Mouse (Mus musculus) megakaryocyte-erythroid progenitor cell, adult 5-6 weeks (primary cell): Measurements from ENCODE around the gene Gch1. TPM values are rescaled to one million over a fixed set of nuclear protein-coding genes. Genes with fewer than 3 reads are reported as not detected.

Experiments used
- ATAC-seq: replicated peaks from 2 replicates; pipeline ENCODE4 v1.8.0; 2016; ENCODE audit warnings: mild to moderate bottlenecking, inconsistent platforms; ENCODE audit not compliant: severe bottlenecking, poor library complexity, low FRiP score, low TSS enrichment
- total RNA-seq, 2 experiments: library from RNA; stranded (forward) in 1 of 2; stranded (reverse) in 1 of 2; fragments of 200-1000, 215-1000 nt in 1 of 2; fragments of >200 nt in 1 of 2; fragmentation: Nextera tagmentation in 1 of 2; gene quantifications; 2 replicates each; pipeline ENCODE4 v1.2.3; 2014 to 2017

The Gch1 gene
- total RNA-seq (2014; fragmentation: Nextera tagmentation) (1.9 and 4.1 TPM in 2 replicates), total RNA-seq (2017) (2.6 and 3.5 TPM in 2 replicates)

DNA sequence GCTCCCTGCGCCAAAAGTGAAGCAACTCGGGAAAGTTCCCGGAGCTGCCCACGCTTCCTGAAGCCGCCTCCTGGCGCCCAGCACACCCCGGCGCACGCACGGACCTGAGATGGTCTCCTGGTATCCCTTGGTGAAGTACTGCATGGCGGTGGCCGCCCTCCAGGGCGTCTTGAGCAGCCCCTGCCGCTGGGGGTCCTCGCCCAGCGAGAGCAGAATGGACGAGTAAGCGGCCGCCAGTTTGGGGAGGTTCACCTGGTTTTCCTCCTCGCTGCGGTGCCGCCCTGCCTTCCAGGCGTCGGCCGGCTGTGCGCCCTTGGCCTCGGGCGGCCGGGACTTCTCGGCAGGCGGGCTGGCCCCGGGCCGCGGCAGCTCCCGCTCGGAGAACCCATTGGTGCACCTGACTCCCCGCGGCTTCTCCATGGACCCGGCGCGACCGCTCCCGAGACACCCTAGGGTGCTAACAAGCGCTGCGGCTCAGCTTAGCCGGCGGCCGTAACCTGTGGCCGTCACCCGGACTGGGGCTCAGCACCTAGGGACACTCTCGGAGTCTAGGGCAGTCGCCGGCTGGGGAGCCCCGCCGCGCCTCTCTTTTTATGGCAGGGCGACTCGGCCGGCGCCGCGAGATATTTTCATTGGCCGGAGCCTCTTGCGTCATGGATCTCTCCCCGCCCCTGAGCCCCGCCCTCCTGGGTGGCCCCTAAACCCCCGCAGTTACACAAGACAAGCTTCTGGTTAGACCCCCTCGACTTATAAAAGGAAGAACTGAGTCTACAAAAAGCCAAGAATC is at the start of gene Gch1:
TSS of gene Gch1 (minus strand) at position 566 of the 787 bp plus-strand sequence.
- ATAC-seq, result peak; percentile 81

- ATAC-seq, result no peak
Measured at GRCm38 (mm10) chr14:47237286-47237685, 48.1 kb upstream of the Gch1 start.

- ATAC-seq, result no peak
Measured at GRCm38 (mm10) chr14:47236491-47236890, 47.3 kb upstream of the Gch1 start.

DNA sequence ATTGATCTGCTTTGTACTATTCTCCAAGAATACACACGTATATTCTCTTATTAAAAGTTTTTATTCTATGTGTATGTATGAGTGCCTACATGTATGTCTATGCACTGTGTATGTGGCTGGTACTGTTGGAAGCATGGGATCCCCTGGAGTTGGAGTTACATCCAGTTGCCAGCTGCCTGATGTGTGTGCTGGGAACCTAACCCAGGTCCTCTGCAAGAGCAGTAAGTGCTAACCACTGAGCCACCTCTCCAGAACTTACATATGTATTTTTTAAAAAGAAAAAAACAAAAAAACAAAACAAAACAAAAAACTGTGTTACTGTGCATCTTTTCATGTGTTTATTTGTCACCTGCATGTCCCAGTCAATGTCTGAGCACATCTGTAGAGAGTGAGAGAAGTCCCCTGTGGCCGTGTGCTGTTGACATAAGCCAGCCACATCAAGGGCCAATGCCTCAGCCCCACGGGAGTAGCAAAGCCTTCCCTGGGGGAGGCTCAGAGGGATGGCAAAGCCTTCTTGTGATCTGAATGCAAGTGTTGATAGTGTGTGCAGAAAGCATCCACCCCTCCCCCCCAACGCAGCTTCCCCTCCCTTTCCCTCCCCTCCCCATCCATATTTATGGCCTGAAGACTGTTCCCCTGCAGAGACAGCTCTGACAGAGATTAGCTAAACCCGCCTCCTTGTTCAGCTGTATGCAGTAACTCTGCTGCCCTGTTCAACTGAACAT is 45.5 kb upstream of the Gch1 start:
- no peak for ATAC-seq

DNA sequence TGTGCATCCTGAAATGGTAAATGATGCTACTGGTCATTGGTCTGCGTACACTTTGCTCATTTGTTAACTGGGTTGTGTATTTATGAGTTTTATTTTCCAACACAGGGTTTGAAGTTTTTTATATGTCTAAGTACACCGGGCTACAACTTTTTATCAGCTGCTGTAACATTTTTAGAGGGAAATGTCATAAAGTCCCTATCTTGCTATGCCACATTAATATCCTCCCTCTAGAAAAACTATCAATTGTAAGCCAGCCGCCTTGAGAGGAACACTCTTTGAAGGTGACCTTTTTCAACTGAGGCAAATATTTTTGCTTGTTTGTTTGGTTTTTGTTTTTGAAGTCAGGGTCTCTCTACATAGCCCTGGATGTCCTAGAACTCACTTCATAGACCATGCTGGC is 44.8 kb upstream of the Gch1 start:
- ATAC-seq, result peak; percentile 79

DNA sequence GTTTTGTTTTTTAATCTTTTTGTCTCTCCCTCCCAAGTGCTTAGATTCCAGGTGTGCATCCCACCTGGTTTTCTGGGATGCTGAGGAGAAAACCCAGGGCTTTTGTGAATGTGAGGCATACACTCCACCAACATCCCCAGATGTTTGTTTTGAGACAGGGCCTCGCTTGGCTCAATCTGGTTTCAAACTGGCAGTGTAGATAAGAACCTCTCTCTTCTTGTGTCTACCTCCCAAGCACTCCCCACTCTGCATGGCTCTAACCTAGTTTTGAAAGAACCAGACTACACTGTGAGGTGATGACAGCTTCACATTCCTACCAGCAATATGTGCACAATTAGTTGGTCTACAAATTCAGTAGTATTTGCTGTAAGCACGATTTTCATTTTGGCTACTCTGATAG is 44.4 kb upstream of the Gch1 start:
- ATAC-seq, result peak; percentile 96

DNA sequence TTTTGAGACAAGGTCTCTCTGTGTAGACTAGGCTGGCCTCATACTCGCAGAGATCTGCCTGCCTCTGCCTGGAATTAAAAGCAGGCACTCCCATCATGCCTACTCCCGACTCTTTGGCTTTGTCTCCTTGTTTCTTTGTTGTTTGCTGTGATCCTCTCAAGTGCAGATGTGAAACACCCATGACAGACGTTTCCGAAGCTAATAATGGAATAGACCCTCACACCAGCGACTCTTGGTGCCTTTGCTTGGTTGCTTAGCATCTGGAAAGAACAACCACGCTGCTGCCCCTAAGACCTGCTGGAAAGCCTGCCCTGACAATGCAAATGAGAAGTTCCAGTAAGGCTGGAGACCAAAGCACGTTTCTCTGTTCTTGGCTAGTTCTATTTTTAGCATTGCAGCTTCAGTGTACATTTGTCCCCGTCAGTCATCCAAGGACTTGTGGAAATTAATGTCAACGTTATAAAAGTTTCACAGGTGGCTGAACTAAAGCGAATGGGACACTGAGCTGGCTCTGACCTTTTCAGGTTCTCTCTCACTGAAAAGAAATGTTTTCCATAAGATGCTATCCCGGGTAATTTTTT is 40.7 kb upstream of the Gch1 start:
- no peak for ATAC-seq

DNA sequence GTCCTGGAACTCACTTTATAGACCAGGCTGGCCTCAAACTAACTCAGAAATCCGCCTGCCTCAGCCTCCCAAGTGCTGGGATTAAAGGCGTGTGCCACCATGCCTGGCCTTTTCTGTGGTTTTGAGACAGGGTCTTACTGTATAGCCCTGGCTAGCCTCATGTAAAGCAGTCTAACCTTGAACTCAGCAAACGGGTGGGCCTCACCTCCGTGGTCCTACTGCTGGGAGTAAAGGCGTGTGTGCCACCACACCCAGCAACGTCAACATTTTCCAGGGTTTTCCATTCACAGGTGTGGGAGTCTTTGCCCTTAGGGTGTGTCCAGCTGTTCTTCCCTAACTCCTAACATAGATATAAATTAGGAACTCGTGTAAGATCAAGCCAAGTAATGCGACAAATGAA is 36.7 kb upstream of the Gch1 start:
- ATAC-seq, result no peak

DNA sequence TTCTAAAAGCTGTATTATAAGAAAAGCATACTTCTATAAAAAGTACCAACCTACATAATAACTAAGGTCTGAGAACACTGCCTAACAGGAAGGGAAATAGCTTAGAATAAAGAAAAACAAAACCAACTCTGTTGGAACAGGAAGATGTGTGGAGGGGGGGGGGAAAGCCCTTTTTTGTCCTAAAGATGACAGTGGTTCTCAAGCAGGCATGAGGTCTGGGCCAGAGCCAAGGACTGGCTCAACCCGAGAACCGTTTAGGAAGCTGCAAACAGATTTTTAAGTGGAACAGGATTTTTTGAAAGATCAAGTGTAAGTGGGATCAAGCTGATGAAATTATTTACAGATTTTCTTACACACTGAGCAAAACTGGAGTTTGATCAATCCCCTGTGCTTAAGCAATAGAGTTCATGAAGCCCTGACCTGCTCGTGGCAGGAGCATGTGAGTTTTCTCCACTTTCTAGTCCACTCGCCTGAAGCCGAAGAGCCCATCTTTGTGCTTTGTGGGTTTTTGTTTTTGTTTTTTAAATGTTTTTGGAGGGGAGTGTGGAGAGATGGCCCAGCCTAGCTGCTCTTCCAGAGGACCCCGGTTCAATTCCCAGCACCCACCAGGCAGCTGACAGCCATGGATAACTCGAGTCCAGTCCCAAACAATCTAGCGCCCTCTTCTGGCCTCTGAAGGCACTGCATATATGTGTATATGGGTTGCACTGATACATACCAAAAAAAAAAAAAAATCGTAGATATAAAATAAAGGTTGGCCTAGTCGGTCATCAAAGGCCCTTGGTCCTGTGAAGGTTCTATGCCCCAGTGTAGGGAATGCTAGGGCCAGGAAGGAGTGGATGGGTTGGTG is 35.5 kb upstream of the Gch1 start:
- ATAC-seq, result no peak

DNA sequence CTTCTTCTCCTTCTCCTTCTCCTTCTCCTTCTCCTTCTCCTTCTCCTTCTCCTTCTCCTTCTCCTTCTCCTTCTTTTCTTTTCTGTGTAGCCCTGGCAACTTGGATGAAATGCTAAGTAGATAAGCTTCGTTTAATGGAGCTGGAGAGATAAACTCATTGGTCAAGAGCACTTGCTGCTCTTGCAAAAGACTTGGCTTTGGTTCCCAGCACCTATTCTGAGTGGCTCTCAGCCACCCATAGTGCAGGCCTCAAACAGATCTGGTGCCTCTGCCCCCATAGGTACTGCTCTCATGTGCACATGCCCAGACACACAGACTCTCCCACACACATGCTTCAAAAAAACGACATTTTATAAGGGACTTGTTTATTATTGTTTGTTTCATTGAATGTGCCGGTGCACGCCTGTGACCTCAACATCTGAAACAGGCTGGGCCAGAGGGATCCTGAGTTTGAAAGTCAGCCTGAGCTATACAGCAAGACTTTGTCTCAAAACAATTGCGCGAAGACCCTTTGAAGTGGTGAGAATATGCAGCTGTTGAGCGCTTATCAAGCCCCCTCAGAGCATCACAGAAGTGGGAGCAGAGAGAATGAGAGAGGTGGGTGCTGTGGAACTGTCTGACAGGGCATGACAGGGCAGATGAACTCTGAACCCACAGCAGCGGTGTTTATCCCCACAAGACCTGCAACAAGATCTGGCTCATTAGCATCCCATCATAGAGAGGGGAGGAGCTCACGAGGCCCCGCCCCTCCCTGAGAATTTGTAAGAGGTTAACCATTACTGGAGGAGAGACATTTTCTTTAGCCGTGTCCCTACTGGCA is 33.6 kb upstream of the Gch1 start:
- ATAC-seq, result 0 out of 2 replicates have a peak, but pooled peaks have one; percentile 30

GRCm38 (mm10) chr14:47221567-47221966 is 32.4 kb upstream of the Gch1 start:
- ATAC-seq, result no peak

GRCm38 (mm10) chr14:47220231-47221025 is 31.2 kb upstream of the Gch1 start:
- ATAC-seq, result no peak

DNA sequence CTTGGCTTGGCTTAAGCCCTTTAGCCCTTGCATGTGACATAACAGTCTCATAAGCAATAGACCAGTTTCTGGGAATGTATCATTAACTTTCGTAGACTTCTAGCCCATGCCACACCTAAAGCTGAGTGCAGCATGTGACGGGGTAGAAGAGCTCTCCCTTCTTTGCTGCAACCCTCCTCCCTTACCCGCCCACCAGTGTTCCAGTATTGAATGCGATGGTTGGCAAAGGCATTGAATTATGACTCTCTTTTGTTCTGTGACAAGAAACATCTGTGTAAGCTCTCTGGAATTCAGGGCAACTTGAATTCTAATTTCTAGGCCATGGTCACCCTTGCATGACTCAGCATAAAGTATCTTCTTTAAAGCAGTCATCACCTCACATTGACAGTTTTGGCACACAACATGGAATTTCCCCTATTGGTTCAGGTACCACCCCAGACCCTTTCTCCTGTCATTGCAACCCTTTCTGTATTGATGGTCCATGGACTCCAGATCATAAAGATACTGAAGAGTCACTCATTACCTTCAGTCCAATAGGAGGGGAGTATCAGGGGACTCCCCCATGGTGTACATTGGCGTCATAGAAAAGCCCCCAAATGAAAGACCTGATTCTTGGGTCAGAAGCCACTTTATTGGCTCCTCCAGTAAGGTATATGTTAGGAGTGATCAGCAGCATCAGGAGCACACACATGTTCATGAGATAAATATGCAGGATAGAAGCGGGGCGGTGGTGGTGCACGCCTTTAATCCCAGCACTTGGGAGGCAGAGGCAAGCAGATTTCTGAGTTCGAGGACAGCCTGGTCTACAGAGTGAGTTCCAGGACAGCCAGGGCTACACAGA is 29.8 kb upstream of the Gch1 start:
- no peak for ATAC-seq

DNA sequence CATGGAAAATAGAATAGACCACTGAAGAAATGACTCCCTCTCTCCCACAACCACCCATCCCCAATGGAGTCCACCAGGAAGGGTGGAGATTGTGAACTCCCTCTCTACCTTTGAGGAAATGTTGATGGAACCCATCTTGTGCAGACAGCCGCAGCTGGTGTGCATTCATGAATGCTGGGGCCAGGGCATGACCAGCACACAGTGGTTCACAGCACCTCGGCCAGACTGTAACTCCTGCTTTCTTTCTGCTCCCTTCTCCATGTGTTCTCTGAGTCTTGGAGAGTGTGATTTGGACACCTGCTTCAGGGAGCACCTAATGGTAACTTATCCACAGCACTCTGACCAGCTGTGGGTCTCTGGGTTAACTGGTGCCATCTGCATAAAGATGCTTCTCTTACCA is 27.3 kb upstream of the Gch1 start:
- no peak for ATAC-seq

DNA sequence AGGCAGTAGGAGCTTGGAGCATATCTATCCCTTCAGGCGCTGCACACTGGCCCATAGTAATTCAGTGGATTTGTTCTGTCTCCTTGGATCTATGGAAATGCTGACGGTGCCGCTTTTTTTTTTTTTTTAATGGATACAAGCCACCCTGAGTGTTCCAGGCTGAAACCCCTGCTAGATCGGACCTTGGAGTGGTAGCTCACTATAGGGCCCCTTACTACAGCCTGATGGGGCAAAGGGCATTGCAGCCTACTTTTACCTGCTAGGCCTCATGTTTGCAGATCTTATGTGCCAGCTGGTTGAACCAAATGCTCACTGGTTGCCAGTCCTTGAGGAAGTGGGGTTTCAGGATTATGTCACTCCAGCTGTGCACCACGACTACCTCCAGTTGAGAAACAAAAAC is 25.2 kb upstream of the Gch1 start:
- ATAC-seq, result no peak

- no peak for ATAC-seq
Measured at GRCm38 (mm10) chr14:47213305-47213704, 24.1 kb upstream of the Gch1 start.

- no peak for ATAC-seq
Measured at GRCm38 (mm10) chr14:47209669-47210164, 20.5 kb upstream of the Gch1 start.
